Mouse (Mus musculus) heart, postnatal 0 days (tissue): ENCODE measurements at regions not wholly inside any gene's neighbourhood (a gene's known extent, or its start where the extent isn't known, plus 50 kb on each side); places are given as distances from the start of the nearest gene placed in this dataset.
A peak's percentile ranks its signal among the peaks of the same experiment; 100 is the strongest.

ENCODE experiments used
- ATAC-seq: fragments of 200-750 bp; cut with Nextera tagmentation; 2 replicates; pipeline ENCODE4 v1.8.0; 2017; ENCODE audit warnings: low read depth, moderate number of reproducible peaks, moderate library complexity; ENCODE audit not compliant: insufficient read depth
- DNase-seq: peaks from one replicate; pipeline ENCODE4 v3.0.0-alpha.2; 2016; ENCODE audit warnings: low spot score
- H3K27ac ChIP-seq: fragments of 300-500 bp; sonication (generic); 2 replicates; pipeline ENCODE4 v1.5.1; 2014; ENCODE audit warnings: low read depth, mild to moderate bottlenecking
- H3K27me3 ChIP-seq: fragments of 300-500 bp; sonication (generic); 2 replicates; pipeline ENCODE4 v1.6.1; 2014; ENCODE audit warnings: low read length, mixed read lengths; ENCODE audit not compliant: control insufficient read depth, insufficient read depth
- H3K36me3 ChIP-seq: fragments of 300-500 bp; sonication (generic); replicated peaks from 2 replicates; pipeline ENCODE4 v1.6.1; 2014; ENCODE audit warnings: low read length, mixed read lengths; ENCODE audit not compliant: control insufficient read depth, insufficient read depth
- H3K4me1 ChIP-seq: fragments of 300-500 bp; sonication (generic); 2 replicates; pipeline ENCODE4 v1.6.1; 2014; ENCODE audit warnings: antibody characterized with exemption; ENCODE audit not compliant: control insufficient read depth, insufficient read depth
- H3K4me2 ChIP-seq: fragments of 300-500 bp; sonication (generic); 2 replicates; pipeline ENCODE4 v1.6.1; 2014; ENCODE audit warnings: low read depth, mild to moderate bottlenecking, low read length, moderate library complexity
- H3K4me3 ChIP-seq: fragments of 300-500 bp; sonication (generic); 2 replicates; pipeline ENCODE4 v1.5.1; 2014; ENCODE audit warnings: low read depth, low read length
- H3K9ac ChIP-seq: fragments of 300-500 bp; sonication (generic); replicated peaks from 2 replicates; pipeline ENCODE4 v1.6.1; 2014; ENCODE audit warnings: low read depth, low read length, mixed read lengths
- H3K9me3 ChIP-seq: fragments of 300-500 bp; sonication (generic); replicated peaks from 2 replicates; pipeline ENCODE4 v1.6.1; 2016; ENCODE audit warnings: low read length; ENCODE audit not compliant: control insufficient read depth
- CTCF ChIP-seq: IDR thresholded peaks from 2 replicates; pipeline ENCODE4 v1.5.1; 2016; ENCODE audit warnings: antibody characterized with exemption, control low read depth, low read depth
- EP300 ChIP-seq: IDR thresholded peaks from 2 replicates; pipeline ENCODE4 v1.6.1; 2016; ENCODE audit warnings: antibody characterized with exemption, low read depth
- WGBS: fragments of 180-500 bp; shearing (Covaris S2); extraction: QIAGEN DNeasy Blood & Tissue Kit; methylation state at CpG from one replicate; pipeline ENCODE4 v1.1.7; 2014; 5-methylcytosine and 5-hydroxymethylcytosine counted together

GRCm38 (mm10) chr1:126971777-126972421, 141.3 kb upstream of the Nckap5 start:
- Histone ChIP-seq H3K4me3 (no peak overlapping the region), H3K9ac (no peak overlapping the region), H3K36me3 (no peaks in the 10 kb centered on the region), H3K9me3 (no peaks in the 10 kb centered on the region), H3K4me2 (no peak overlapping the region), H3K27me3 (no peaks in the 10 kb centered on the region), H3K27ac (no peak overlapping the region), H3K4me1 (no peaks in the 10 kb centered on the region)
- WGBS, result 73% methylated on average over 10 of the region's 10 CpGs
- TF ChIP-seq EP300 (no peak), CTCF (no peak)
- no peak for ATAC-seq
- no peak for DNase-seq

- Histone ChIP-seq H3K27ac (no peak overlapping the region), H3K9ac (no peak overlapping the region), H3K4me3 (no peak overlapping the region), H3K4me1 (no peaks in the 10 kb centered on the region), H3K27me3 (no peaks in the 10 kb centered on the region), H3K4me2 (no peak overlapping the region), H3K9me3 (no peaks in the 10 kb centered on the region), H3K36me3 (no peaks in the 10 kb centered on the region)
- TF ChIP-seq CTCF (no peak), EP300 (no peak)
- no peak for ATAC-seq
- 71% methylated on average over 1 of the region's 1 CpGs for WGBS
- DNase-seq, result no peak
These were observed 140.5 kb upstream of the Nckap5 start for GRCm38 (mm10) chr1:126971118-126971517.

- H3K27me3 ChIP-seq, result no peaks in the 10 kb centered on the region
- H3K9me3 ChIP-seq, result no peaks in the 10 kb centered on the region
- H3K27ac ChIP-seq, result no peak overlapping the region
- ATAC-seq, result no peak
- TF ChIP-seq EP300 (no peak), CTCF (peak; percentile 41)
- H3K4me1 ChIP-seq, result no peaks in the 10 kb centered on the region
- no peak overlapping the region for H3K4me3 ChIP-seq
- H3K9ac ChIP-seq, result no peak overlapping the region
- no peaks in the 10 kb centered on the region for H3K36me3 ChIP-seq
- DNase-seq, result no peak
- H3K4me2 ChIP-seq, result no peak overlapping the region
These were observed 135.8 kb upstream of the Nckap5 start for GRCm38 (mm10) chr1:126966394-126966793.

- DNase-seq (no peak), ATAC-seq (no peak)
- Histone ChIP-seq H3K4me2 (no peak overlapping the region), H3K9ac (no peak overlapping the region), H3K27ac (no peak overlapping the region), H3K4me3 (no peak overlapping the region), H3K4me1 (no peaks in the 10 kb centered on the region), H3K27me3 (no peaks in the 10 kb centered on the region), H3K9me3 (no peaks in the 10 kb centered on the region), H3K36me3 (no peaks in the 10 kb centered on the region)
- TF ChIP-seq CTCF (no peak), EP300 (no peak)
- WGBS, result 61% methylated on average over 12 of the region's 12 CpGs
These were observed 125.5 kb upstream of the Nckap5 start for GRCm38 (mm10) chr1:126955839-126956720.

GRCm38 (mm10) chr1:126947860-126948259, 117.3 kb upstream of the Nckap5 start:
- ATAC-seq, result no peak
- no peak for DNase-seq
- H3K4me3 ChIP-seq, result no peak overlapping the region
- no peaks in the 10 kb centered on the region for H3K36me3 ChIP-seq
- no peak for TF ChIP-seq CTCF
- TF ChIP-seq EP300, result no peak
- WGBS, result 88% methylated on average over 1 of the region's 1 CpGs
- H3K9ac ChIP-seq, result no peak overlapping the region
- H3K9me3 ChIP-seq, result peaks cover 5% of the 10 kb centered on the region; the same call in 1 of the 2 replicates
- no peak overlapping the region for H3K4me2 ChIP-seq
- no peak overlapping the region for H3K27ac ChIP-seq
- no peaks in the 10 kb centered on the region for H3K27me3 ChIP-seq
- H3K4me1 ChIP-seq, result no peaks in the 10 kb centered on the region
